Mouse (Mus musculus): ENCODE measurements around the gene Usp29.
"Not testable (repeated sequence)": the region's sequence is repeated elsewhere in the genome, so short reads cannot be mapped to it uniquely, and the experiment has no call there.

Usp29 gene

GRCm38 (mm10) chr7:6925926-6926730 is 195.8 kb downstream of the Usp29 start:
- DNase-seq (ENCODE audit: low spot score in 2 of 2) = no peak

- no peak for DNase-seq (ENCODE audit: low spot score in 2 of 2)
These were observed 196.3 kb downstream of the Usp29 start for GRCm38 (mm10) chr7:6926731-6926995.

GRCm38 (mm10) chr7:6929286-6929685 is 198.9 kb downstream of the Usp29 start:
- no peak for DNase-seq (ENCODE audit: low spot score in 2 of 2)

DNA sequence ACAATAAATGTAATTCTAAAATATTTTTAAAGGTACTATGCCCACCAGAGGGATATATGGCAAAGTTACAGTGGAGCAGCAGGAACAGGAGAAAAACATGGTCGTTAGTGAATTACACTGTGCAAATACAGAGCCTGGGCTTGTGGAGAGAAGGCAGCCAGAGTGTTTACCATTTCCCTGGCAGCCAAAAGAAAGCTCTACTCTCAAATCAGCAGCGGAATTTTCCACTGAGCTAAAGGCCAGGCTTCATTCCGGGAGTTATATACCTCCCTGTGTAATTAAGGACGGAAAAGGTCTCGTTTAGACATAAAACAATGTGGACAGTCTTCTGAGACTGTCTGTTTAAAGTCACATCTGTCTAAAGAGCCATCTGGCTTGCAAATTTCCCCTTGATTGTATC is 204.4 kb downstream of the Usp29 start:
- no peak for DNase-seq (ENCODE audit: low spot score in 2 of 2)

GRCm38 (mm10) chr7:6937040-6937439 is 206.7 kb downstream of the Usp29 start:
- peak in 1 of 2 experiments; percentile 24 for DNase-seq (ENCODE audit: low spot score in 2 of 2)

DNA sequence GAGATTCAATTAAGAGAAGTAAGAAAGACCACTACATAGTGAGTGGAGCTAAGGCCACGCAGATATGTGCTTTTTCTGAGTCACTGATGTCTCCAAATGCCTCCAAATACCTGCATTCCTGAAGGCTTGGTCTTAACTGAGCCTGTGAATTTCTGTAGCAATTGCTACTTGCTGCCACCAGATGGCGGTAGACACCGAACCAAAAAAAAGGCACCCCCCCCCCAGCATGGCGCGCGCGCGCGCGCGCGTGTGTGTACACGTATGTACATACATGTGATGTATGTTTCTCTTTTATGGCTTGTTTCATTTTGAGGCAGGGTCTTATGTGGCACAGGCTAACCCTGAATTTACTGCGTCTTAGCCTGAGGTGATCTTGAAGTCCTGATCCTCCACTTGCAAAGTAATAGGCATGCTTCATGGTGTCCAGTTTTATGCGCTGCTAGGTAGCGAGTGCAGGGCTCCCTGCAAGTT is 210.4 kb downstream of the Usp29 start:
- no peak for DNase-seq (ENCODE audit: low spot score in 2 of 2)

DNA sequence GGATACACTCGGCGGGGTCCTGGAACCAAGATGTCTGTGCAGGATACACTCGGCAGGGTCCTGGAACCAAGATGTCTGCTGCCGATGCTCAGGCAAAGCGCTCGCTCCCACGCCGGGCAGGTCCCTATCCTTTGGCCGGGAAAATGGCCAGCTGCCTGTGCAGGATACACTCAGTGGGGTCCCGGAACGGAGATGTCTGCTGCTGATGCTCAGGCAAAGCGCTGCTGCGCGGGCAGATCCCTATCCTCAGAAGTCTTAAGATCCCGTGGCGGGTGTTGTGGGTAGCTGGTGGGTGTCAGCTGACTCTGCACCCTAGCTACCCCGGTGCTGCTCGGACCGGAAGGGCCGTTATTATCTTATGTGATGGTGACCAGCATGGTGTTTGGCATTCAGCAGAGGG is 217.7 kb downstream of the Usp29 start:
- DNase-seq (ENCODE audit: low spot score in 2 of 2) = not testable (repeated sequence)

GRCm38 (mm10) chr7:6956576-6956975 is 226.2 kb downstream of the Usp29 start:
- no peak for DNase-seq (ENCODE audit: low spot score in 2 of 2)

DNA sequence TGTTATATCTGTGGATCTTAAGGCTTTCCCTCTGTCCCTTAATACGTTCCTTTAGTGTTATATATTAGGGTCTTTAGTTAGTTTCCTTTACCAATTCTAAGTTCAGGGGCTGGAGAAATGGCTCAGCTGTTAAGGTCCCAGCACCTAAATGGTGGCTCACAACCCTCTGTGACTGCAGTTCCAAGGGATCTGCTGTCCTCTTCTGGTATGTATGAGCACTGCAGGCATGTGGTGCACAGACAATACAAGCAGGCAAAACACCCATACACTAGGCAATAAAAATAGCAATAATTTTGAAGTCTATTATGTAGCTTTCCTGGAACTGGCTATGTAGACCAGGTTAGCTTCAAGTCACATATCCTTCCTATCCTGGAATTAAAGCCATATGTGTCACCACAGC is 228.2 kb downstream of the Usp29 start:
- no peak for DNase-seq (ENCODE audit: low spot score in 2 of 2)

GRCm38 (mm10) chr7:6973566-6973965 is 243.2 kb downstream of the Usp29 start:
- DNase-seq (ENCODE audit: low spot score in 2 of 2) = no peak

DNA sequence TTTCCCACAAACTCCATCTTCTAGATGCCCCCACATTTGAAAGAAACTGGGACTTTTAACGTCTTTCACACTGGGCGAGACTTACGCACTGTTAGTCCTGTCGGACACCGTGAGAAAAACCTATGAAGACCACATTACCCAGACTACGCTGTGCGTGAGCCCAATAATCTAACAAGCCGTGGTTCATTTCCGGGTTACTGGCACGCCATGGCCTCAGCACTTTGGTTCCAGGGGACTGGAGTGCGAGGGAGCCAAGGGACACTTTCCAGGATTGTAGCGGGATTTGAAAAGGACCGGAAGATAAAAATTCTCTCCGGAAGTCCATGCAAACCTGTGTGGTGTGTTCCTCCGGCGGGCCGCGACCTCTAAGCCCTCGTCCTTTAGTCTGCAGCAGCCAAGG is 246.5 kb downstream of the Usp29 start:
- DNase-seq (ENCODE audit: low spot score in 2 of 2) = no peak

GRCm38 (mm10) chr7:6995251-6995650 is 264.9 kb downstream of the Usp29 start, which contains the start of gene Aurkc:
Aurkc (plus strand) TSS chr7:6995300.
- DNase-seq (ENCODE audit: low spot score in 2 of 2) = not testable (repeated sequence)

GRCm38 (mm10) chr7:6998914-6999313 is 268.5 kb downstream of the Usp29 start:
- DNase-seq (ENCODE audit: low spot score in 2 of 2) = not testable (repeated sequence)

DNA sequence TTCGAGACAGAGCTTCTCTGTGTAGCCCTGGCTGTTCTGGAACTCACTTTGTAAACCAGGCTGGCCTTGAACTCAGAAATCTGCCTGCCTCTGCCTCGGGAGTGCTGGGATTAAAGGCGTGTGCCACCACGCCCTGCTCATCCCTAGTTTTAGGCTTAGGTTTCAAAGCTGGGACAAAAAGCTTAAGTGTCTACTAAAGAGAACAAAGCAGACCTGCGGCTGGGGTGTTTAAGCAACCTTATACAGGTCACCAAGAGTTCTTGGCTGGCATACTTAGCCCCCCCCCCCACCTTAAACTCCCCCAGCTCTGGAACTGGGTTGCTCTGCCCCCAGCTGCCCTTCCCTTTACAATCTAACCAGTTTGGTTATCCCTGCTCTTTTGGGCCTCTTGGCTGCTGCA is 275.1 kb downstream of the Usp29 start:
- not testable (repeated sequence) for DNase-seq (ENCODE audit: low spot score in 2 of 2)

Data from heart, adult 9 months (tissue).